Mouse (Mus musculus) G1E-ER4 (cell line): ENCODE results near the gene Enox1. TPM values are rescaled to one million over a fixed set of nuclear protein-coding genes. Genes with fewer than 3 reads are reported as not detected.

Experiments
- GATA1 ChIP-seq: IDR thresholded peaks from one replicate; pipeline ENCODE4 v1.8.0; 2012; ENCODE audit warnings: low read length, inconsistent platforms
- polyA plus RNA-seq: library from polyadenylated mRNA; stranded (reverse); fragments of >175 nt; gene quantifications from 2 replicates; pipeline ENCODE4 v1.2.3, GENCODE M21; 2012

The Enox1 gene
- polyA plus RNA-seq, 1 experiment, result not detected

GRCm38 (mm10) chr14:77373119-77373518, 216.6 kb downstream of the Enox1 start:
- no peak for TF ChIP-seq GATA1

DNA sequence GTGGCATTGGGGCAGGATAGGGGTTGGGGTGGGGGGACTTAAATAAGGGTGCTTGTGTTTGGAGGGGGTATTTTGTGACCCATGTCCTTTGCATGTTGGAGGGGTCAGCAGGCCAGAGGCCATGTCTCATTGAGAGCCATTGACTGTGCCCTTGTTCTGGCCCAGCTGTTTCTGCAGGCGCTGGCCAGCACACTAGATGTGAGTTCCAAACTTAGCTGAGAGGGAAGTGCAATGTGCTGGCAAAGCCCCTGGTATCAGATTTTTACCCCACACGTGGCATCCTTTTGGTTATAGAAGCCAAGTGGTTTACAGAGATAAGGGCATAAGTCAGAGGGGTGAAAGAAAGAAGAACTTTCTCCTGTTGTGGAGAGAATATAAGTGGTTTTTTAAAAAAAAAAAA, 218.5 kb downstream of the Enox1 start:
- no peak for TF ChIP-seq GATA1

GRCm38 (mm10) chr14:77375618-77376017, 219.1 kb downstream of the Enox1 start:
- TF ChIP-seq GATA1, result no peak

DNA sequence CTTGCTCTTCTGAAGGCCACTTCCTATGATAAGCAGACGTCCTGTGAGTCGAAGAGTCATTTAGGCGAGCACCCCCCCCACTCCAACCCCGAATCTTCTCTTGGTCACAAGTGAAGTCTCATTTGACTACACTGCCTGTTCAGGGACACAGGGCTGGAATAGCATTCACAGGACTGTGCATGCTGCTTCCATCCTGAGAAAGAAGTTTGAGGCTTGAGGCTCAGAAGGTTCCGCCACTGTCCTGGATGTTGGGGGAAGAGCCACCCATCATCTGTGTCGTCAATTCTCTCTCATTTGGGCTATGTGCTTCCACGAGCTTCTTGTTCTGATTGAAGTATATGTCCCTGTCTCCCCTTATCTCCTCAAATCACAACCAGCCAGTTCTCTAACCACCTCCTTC, 220.2 kb downstream of the Enox1 start:
- TF ChIP-seq GATA1, result no peak

- TF ChIP-seq GATA1, result no peak
Measured at GRCm38 (mm10) chr14:77377439-77377838, 220.9 kb downstream of the Enox1 start.

- no peak for TF ChIP-seq GATA1
Measured at GRCm38 (mm10) chr14:77377873-77378272, 221.3 kb downstream of the Enox1 start.

- TF ChIP-seq GATA1, result no peak
Measured at GRCm38 (mm10) chr14:77381532-77381931, 225.0 kb downstream of the Enox1 start.

- TF ChIP-seq GATA1, result no peak
Measured at GRCm38 (mm10) chr14:77385621-77386020, 229.1 kb downstream of the Enox1 start.

GRCm38 (mm10) chr14:77387877-77388276, 231.3 kb downstream of the Enox1 start:
- no peak for TF ChIP-seq GATA1

- TF ChIP-seq GATA1, result no peak
Measured at GRCm38 (mm10) chr14:77389276-77389675, 232.7 kb downstream of the Enox1 start.

DNA sequence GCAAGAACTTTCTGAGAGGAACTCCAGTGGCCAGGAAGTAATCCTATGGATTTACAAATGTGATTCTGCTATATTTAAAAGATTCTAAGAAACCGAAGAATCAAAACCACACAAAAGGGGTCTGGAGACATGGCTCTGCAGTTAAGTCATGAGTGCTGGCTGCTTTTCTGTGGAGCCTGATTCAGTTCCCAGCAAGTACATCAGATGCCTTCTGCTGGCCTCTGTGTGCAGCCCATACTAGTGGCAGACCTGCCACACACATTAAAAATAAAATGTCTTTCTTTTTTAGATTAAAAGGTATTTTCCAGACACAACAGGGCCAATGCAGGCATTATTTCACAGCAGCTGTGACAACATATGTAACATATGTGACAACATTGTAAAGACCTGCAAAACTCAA, 235.9 kb downstream of the Enox1 start:
- TF ChIP-seq GATA1, result no peak

DNA sequence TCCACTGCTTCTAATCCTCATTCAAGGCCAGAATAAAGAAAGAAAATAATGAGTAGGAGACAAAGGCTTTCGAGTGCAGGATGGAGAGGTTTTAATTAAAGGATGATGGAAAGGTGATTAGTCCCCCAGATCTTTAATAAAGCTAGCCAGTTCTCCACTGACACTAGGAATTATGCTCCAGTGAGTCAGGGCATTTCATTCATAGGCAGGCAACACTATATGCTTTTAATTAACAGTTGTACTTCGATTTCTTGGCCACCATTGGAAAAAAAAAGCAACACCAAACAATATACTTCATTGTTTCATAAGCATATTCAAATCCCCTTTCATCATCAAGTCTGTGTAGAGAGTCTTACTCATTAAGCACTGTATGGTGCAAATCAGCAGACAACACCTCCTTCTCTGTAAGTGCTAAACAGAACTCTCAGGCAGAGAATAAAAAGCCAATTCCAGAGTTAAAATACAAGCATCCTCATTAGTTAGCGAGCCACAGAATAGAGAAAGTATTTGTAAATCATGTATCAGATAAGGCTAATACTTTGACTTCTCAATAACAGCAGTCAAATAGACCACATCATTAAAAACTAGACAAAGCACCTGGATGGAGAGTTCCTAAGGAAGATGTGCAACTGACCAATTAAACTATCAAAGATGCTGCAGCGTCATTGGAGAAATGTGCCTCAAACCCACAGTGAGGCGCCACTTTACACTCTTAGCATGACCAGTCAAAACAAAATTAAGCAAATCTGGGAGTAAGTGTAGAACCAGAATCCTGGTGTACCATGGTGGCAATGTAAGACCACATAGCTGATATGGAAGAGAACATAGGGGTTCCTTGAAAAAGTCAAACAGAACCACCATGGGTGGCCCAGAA, 249.9 kb downstream of the Enox1 start:
- TF ChIP-seq GATA1, result no peak

DNA sequence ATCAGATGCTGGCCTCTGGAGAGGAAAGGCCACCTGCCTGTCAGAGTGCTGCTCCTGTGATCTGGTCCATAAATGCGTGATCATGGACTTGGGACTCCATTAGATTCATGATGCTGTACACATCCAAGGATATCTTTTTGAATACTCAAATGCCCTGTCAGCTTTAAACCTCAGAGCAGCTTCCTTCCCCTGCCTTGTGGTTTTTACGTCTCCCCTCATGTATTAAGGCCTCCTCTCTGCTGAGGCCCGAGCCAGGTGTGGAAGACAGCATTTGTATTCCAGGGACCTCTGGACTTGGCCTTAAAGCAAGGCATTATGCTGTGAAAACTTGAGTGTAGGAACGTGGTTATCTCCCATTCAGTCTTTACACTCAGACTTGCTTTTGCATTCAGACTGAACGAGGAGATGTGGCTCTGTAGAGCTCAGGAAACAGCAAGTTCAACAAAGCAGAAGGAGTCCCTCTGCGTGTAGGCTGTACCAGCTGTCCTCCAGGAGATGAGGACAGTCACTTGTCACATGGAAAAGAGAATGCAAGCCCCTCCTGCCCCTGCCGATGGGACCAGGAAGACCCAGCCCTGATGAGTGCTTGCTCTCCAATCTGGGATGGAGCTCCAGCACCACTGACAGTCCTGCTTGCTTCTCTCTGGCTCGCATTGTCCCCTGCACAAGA, 252.8 kb downstream of the Enox1 start:
- TF ChIP-seq GATA1, result no peak

DNA sequence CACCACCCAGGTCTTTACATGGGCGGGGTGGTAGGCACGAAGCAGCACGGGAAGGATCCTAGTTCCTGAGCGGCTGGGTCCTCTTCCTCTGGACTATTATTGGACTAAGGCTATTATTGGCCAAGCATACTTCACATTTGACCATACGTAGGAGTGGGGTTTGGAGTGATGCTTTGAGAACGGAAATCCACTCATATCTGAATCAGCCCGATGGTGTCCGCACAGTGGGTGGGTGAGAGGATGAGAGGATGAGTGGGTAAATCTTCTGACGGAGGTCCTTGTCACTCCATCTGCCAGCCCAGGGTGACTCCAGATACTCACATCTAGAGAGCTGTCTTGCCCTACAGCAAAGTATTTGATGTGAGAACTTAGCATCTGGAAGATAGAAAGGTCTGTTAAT, 253.8 kb downstream of the Enox1 start:
- TF ChIP-seq GATA1, result no peak

DNA sequence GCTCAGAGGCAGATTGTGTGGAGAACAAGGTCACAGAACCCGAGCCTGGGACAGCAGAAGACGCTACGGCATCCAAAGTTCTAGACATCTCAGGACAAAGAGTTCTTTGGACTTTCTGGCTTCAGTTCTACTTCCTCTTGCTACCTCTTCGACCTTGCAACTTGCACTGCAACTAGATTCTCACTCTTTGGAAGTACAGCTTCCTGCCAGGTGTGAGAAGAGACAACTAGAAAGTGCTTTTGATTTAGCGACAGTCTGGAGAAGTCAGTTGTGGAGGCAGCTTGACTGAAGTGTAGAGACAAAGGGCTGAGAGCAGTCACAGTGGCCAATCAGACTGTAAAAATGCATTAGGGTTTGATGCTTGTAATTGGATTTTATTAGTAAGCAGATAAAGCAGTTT, 256.5 kb downstream of the Enox1 start:
- TF ChIP-seq GATA1, result no peak

- no peak for TF ChIP-seq GATA1
Measured at GRCm38 (mm10) chr14:77416358-77416757, 259.8 kb downstream of the Enox1 start.

- no peak for TF ChIP-seq GATA1
Measured at GRCm38 (mm10) chr14:77421031-77421430, 264.5 kb downstream of the Enox1 start.

- no peak for TF ChIP-seq GATA1
Measured at GRCm38 (mm10) chr14:77423194-77423593, 266.6 kb downstream of the Enox1 start.
